8 mouse cellular contexts compared by ENCODE assay signal in the genomic region with DNA sequence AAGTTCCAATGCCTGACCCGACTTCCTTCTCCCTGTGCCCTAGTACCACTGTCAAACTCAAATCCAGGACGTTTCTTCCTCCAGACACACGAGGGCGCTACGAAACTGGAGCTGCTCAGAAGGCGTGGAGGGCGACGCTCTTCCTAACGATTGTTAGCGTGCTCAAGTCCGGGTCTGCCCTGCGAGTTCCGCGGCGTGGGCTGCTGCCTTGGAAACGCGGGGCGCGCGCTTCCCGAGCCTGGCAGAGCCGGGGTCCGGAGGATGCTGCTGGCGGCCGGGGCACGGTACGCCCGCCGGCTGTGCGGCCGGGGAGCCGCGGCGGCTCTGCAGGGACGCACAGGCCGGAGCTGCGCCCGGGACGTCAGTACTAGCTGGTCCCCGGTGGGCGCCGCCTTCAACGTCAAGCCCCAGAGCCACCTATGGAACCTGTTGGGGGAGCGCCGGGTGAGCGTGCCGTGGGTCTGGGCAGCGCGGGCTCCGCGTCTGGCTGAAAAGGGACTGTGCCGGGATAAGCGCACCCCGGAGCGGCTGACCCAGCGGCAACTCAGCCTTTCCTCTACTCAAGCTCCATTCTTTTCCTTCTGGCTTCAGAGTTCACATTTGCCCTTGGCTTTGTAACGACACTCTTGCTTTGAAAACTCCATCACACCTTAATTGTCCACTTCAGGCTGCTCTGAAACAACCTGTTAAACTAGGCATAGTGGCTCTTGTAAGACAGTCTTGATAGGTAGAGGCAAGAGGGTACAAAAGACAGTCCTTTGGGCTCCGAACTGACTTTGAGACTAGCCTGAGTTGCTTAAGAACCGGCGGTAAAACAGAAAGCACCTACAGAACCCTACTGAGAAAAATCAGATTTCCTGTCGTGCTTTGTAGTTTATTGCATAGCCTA. TPM values are rescaled to one million over a fixed set of nuclear protein-coding genes. Genes with fewer than 3 reads are reported as not detected.
DNase-seq lines count a peak whose midpoint lies in the region; ATAC-seq and TF ChIP-seq lines count a peak whose summit lies in the region.

TSS of gene Mipep (plus strand) at position 147 of the 889 bp plus-strand sequence.

- TF ChIP-seq RAD21 in CH12.LX (IDR thresholded peaks at IDR 0.05; ENCODE audit: low read depth, low read length): no peak; the same call in 1 of the 2 replicates

- H3K36me3 ChIP-seq in CH12.LX (replicated peaks in 1 of 2; ENCODE audit: control insufficient read depth in 1 of 2, insufficient read depth in 1 of 2, low read length in 1 of 2): peaks cover 23 to 37% of the 10 kb centered on the region in 2 experiments
- no peaks in the 10 kb centered on the region for H3K36me3 ChIP-seq in forebrain, embryonic 11.5 days (ENCODE audit: control insufficient read depth, insufficient read depth, low read length)
- peaks cover 9% of the 10 kb centered on the region; the same call in 1 of the 2 replicates for H3K36me3 ChIP-seq in heart, embryonic 16.5 days (ENCODE audit: control insufficient read depth, insufficient read depth)
- H3K36me3 ChIP-seq in liver, embryonic 15.5 days (replicated peaks): 0 out of 2 replicates have a peak, but pooled peaks cover 3% of the 10 kb centered on the region
- peaks cover 10% of the 10 kb centered on the region; the same call in 1 of the 2 replicates for H3K36me3 ChIP-seq in neural tube, embryonic 12.5 days

- peaks cover 4% of the 10 kb centered on the region for H3K9me3 ChIP-seq in CH12.LX (replicated peaks; ENCODE audit: low read length)
- H3K9me3 ChIP-seq in forebrain, embryonic 11.5 days (ENCODE audit: control insufficient read depth, low read length): no peaks in the 10 kb centered on the region
- no peaks in the 10 kb centered on the region for H3K9me3 ChIP-seq in heart, embryonic 16.5 days (replicated peaks; ENCODE audit: control insufficient read depth, low read length)
- H3K9me3 ChIP-seq in liver, embryonic 15.5 days (replicated peaks): no peaks in the 10 kb centered on the region
- no peaks in the 10 kb centered on the region for H3K9me3 ChIP-seq in neural tube, embryonic 12.5 days

- no peaks in the 10 kb centered on the region for H3K27me3 ChIP-seq in CH12.LX (replicated peaks)
- H3K27me3 ChIP-seq in forebrain, embryonic 11.5 days (ENCODE audit: control insufficient read depth, insufficient read depth, low read length): no peaks in the 10 kb centered on the region
- peaks cover 3% of the 10 kb centered on the region; the same call in 1 of the 2 replicates for H3K27me3 ChIP-seq in heart, embryonic 16.5 days (ENCODE audit: control insufficient read depth, insufficient read depth, low read length)
- H3K27me3 ChIP-seq in liver, embryonic 15.5 days: peaks cover 6% of the 10 kb centered on the region
- H3K27me3 ChIP-seq in neural tube, embryonic 12.5 days (replicated peaks): no peaks in the 10 kb centered on the region; the same call in 1 of the 2 replicates

- H3K4me2 ChIP-seq in CH12.LX (ENCODE audit: insufficient read depth, low read depth, poor library complexity, severe bottlenecking): peak within 1 kb of the TSS; percentile 97
- H3K4me2 ChIP-seq in forebrain, embryonic 11.5 days (ENCODE audit: low read depth, low read length, severe bottlenecking): peak within 1 kb of the TSS; percentile 83
- peak within 1 kb of the TSS; percentile 95 for H3K4me2 ChIP-seq in heart, embryonic 16.5 days (ENCODE audit: low read depth, low read length)
- H3K4me2 ChIP-seq in liver, embryonic 15.5 days: peak within 1 kb of the TSS; percentile 76
- H3K4me2 ChIP-seq in neural tube, embryonic 12.5 days (replicated peaks): peak within 1 kb of the TSS; percentile 79

- peak; percentile 93 for DNase-seq in CH12.LX (ENCODE audit: extremely low read depth)
- peak; percentile 87 for DNase-seq in c-Kit-positive CD71-positive TER-119-negative erythroid progenitor cells, embryonic 14.5 days (ENCODE audit: low read depth)
- DNase-seq in forebrain, embryonic 11.5 days (ENCODE audit: low spot score): peak; percentile 94
- peak; percentile 88 to 91 for DNase-seq in kidney, postnatal 36 days
- peak; percentile 88 for DNase-seq in telencephalon, adult 2 months (ENCODE audit: low read depth, low spot score)

- TF ChIP-seq POLR2A in CH12.LX (IDR thresholded peaks at IDR 0.05; ENCODE audit: low read depth, low read length): peak; percentile 71; the same call in 1 of the 2 replicates

- H3K4me3 ChIP-seq in CH12.LX (replicated peaks in 1 of 3; ENCODE audit: low read depth in 2 of 3, low read length in 2 of 3, poor library complexity in 1 of 3): peak within 1 kb of the TSS; percentile 82 to 90 (median 86)
- peak within 1 kb of the TSS; percentile 90 for H3K4me3 ChIP-seq in forebrain, embryonic 11.5 days (ENCODE audit: low read depth, low read length)
- H3K4me3 ChIP-seq in heart, embryonic 16.5 days (ENCODE audit: low read length): peak within 1 kb of the TSS; percentile 88
- H3K4me3 ChIP-seq in liver, embryonic 15.5 days (replicated peaks): peak within 1 kb of the TSS; percentile 87
- H3K4me3 ChIP-seq in neural tube, embryonic 12.5 days: peak within 1 kb of the TSS; percentile 87

- peak; percentile 93 for ATAC-seq in forebrain, embryonic 11.5 days (replicated peaks; ENCODE audit: low FRiP score)
- ATAC-seq in heart, embryonic 16.5 days (replicated peaks; ENCODE audit: extremely low read depth, insufficient read depth, low FRiP score): peak; percentile 89
- ATAC-seq in liver, embryonic 15.5 days (ENCODE audit: insufficient read depth): peak; percentile 81
- ATAC-seq in neural tube, embryonic 12.5 days (ENCODE audit: low FRiP score, low read depth): peak; percentile 88

- dilution Hi-C loops in CH12.LX (cut with MboI; ENCODE audit: extremely low pct_ligation_motif_present, extremely low pct_unique_long_range_greater_than_20kb, low sequenced_read_pairs): no loop called here

- peak; percentile 57 to 85 for TF ChIP-seq CTCF in CH12.LX (conservative IDR thresholded peaks at IDR 0.05 in 1 of 2, IDR thresholded peaks at IDR 0.05 in 1 of 2; ENCODE audit: low read depth in 2 of 2, low read length in 2 of 2)

- H3K79me2 ChIP-seq in CH12.LX (replicated peaks; ENCODE audit: control insufficient read depth, extremely low read depth, insufficient read depth, poor library complexity, severe bottlenecking): peaks cover 12% of the 10 kb centered on the region

- peaks cover 6 to 41% of the 10 kb centered on the region in 2 experiments; a peak in 3 of 4 replicates for H3K4me1 ChIP-seq in CH12.LX (ENCODE audit: control insufficient read depth in 1 of 2, insufficient read depth in 2 of 2)
- no peaks in the 10 kb centered on the region for H3K4me1 ChIP-seq in forebrain, embryonic 11.5 days (replicated peaks; ENCODE audit: control insufficient read depth, insufficient read depth, low read length)
- H3K4me1 ChIP-seq in heart, embryonic 16.5 days (ENCODE audit: control insufficient read depth, insufficient read depth, low read length): peaks cover 5% of the 10 kb centered on the region
- peaks cover 21% of the 10 kb centered on the region for H3K4me1 ChIP-seq in liver, embryonic 15.5 days (replicated peaks)
- H3K4me1 ChIP-seq in neural tube, embryonic 12.5 days: peaks cover 6% of the 10 kb centered on the region; the same call in 1 of the 2 replicates

- no peak for TF ChIP-seq EP300 in CH12.LX (IDR thresholded peaks at IDR 0.05; ENCODE audit: low read length)

- peak within 1 kb of the TSS; percentile 81 for H3K9ac ChIP-seq in CH12.LX (ENCODE audit: insufficient read depth, low read depth)
- peak within 1 kb of the TSS; percentile 76 for H3K9ac ChIP-seq in forebrain, embryonic 11.5 days (ENCODE audit: low read length)
- H3K9ac ChIP-seq in heart, embryonic 16.5 days (ENCODE audit: low read length): peak within 1 kb of the TSS; percentile 87
- H3K9ac ChIP-seq in liver, embryonic 15.5 days: peak within 1 kb of the TSS; percentile 76
- peak within 1 kb of the TSS; percentile 79 for H3K9ac ChIP-seq in neural tube, embryonic 12.5 days

- in situ Hi-C loops in CH12.LX (cut with MboI; ENCODE audit: low pct_ligation_motif_present, low pct_unique_long_range_greater_than_20kb, low sequenced_read_pairs): no loop called here

- peak within 1 kb of the TSS; percentile 77 for H3K27ac ChIP-seq in CH12.LX (ENCODE audit: insufficient read depth, low read depth)
- H3K27ac ChIP-seq in forebrain, embryonic 11.5 days (ENCODE audit: low read depth, low read length): no peak within 1 kb of the TSS
- peak within 1 kb of the TSS; percentile 77 for H3K27ac ChIP-seq in heart, embryonic 16.5 days (ENCODE audit: low read length)
- 0 out of 2 replicates have a peak within 1 kb of the TSS, but pooled peaks have one; percentile 16 for H3K27ac ChIP-seq in liver, embryonic 15.5 days (replicated peaks)
- no peak within 1 kb of the TSS for H3K27ac ChIP-seq in neural tube, embryonic 12.5 days

- WGBS in forebrain, embryonic 11.5 days: under 1% methylated on average over 61 of the region's 61 CpGs
- WGBS in heart, embryonic 16.5 days: under 1% methylated on average over 61 of the region's 61 CpGs
- under 1% methylated on average over 61 of the region's 61 CpGs for WGBS in liver, embryonic 15.5 days (ENCODE audit: insufficient replicate concordance)
- WGBS in neural tube, embryonic 12.5 days: under 1% methylated on average over 61 of the region's 61 CpGs

TF ChIP-seq in CH12.LX, 34 proteins besides CTCF, POLR2A, EP300 and RAD21 (continues in another document):
- TF ChIP-seq IRF4 (IDR thresholded peaks at IDR 0.05; ENCODE audit: low read depth, low read length) (peak; percentile 51; the same call in 1 of the 2 replicates), ZMIZ1 (IDR thresholded peaks at IDR 0.05; ENCODE audit: low read depth, low read length) (no peak), ZNF384 (IDR thresholded peaks at IDR 0.05; ENCODE audit: low read depth, low read length) (no peak), MXI1 (IDR thresholded peaks at IDR 0.05; ENCODE audit: low read depth, low read length) (peak; percentile 98), JUND (conservative IDR thresholded peaks at IDR 0.05; ENCODE audit: low read depth, low read length) (no peak), NRF1 (IDR thresholded peaks at IDR 0.05; ENCODE audit: low read depth, low read length) (peak; percentile 48), MEF2A (IDR thresholded peaks at IDR 0.05; ENCODE audit: borderline replicate concordance, low read depth, low read length) (peak; percentile 80), TBP (conservative IDR thresholded peaks at IDR 0.05; ENCODE audit: low read depth, low read length) (0 out of 2 replicates have a peak, but pooled peaks have one; percentile 63), KAT2A (IDR thresholded peaks at IDR 0.05; ENCODE audit: insufficient replicate concordance, low read length) (peak; percentile 71; the same call in 1 of the 2 replicates)

RNA-seq across cellular contexts. Expression of gene Mipep, which starts in this region (rescaled TPM):
- 33.1 and 36.0 TPM in 2 replicates for total RNA-seq in CH12.LX (2012; rRNA removed)
- 37.2 and 41.7 TPM in 2 replicates for total RNA-seq in CH12.LX (2014; rRNA removed)
- 35.1 and 36.6 TPM in 2 replicates for polyA plus RNA-seq in CH12.LX (2012; ENCODE audit: insufficient read length, low read depth)
- polyA plus RNA-seq in forebrain, embryonic 11.5 days (2014; fragmentation: Nextera tagmentation; extraction: Ambion mirVana): 26.3 and 27.3 TPM in 2 replicates
- polyA plus RNA-seq in heart, embryonic 16.5 days (2015; fragmentation: Nextera tagmentation; extraction: Ambion mirVana): 32.6 and 33.2 TPM in 2 replicates
- polyA plus RNA-seq in liver, embryonic 15.5 days (2015; fragmentation: Nextera tagmentation; extraction: Ambion mirVana): 10.2 and 10.7 TPM in 2 replicates
- 19.4 and 20.3 TPM in 2 replicates for polyA plus RNA-seq in neural tube, embryonic 12.5 days (2016; fragmentation: Nextera tagmentation; extraction: Ambion mirVana)

Comparison
In these comparisons a context has a peak if more than half of its experiments do, and no peak if none do; other contexts are left out.
1. H3K27ac ChIP-seq: peak in CH12.LX (single experiment), heart, embryonic 16.5 days (single experiment) and liver, embryonic 15.5 days (single experiment); none in forebrain, embryonic 11.5 days (single experiment) and neural tube, embryonic 12.5 days (single experiment).
2. Peak in every context shown above with its lines, with median percentiles within 50 percentile points of each other: DNase-seq, H3K4me2 ChIP-seq, H3K4me3 ChIP-seq, H3K9ac ChIP-seq and ATAC-seq.